Mouse (Mus musculus) forebrain, embryonic 11.5 days (tissue): ENCODE data around the gene Sqstm1. TPM values are rescaled to one million over a fixed set of nuclear protein-coding genes. Genes with fewer than 3 reads are reported as not detected.

Source experiments
- ATAC-seq: fragments of 200-750 bp; cut with Nextera tagmentation; replicated peaks from 2 replicates; pipeline ENCODE4 v1.8.0; 2017; ENCODE audit warnings: moderate TSS enrichment; ENCODE audit not compliant: low FRiP score
- DNase-seq: peaks from one replicate; pipeline ENCODE4 v3.0.0-alpha.2; 2017; ENCODE audit warnings: low spot score
- H3K27ac ChIP-seq: fragments of 300-500 bp; sonication (generic); 2 replicates; pipeline ENCODE4 v1.5.1; 2014; ENCODE audit warnings: low read depth, low read length
- H3K27me3 ChIP-seq: fragments of 300-500 bp; sonication (generic); 2 replicates; pipeline ENCODE4 v1.6.1; 2014; ENCODE audit warnings: mild to moderate bottlenecking, low read length, mixed read lengths; ENCODE audit not compliant: control insufficient read depth, insufficient read depth
- H3K36me3 ChIP-seq: fragments of 300-500 bp; sonication (generic); 2 replicates; pipeline ENCODE4 v1.6.1; 2014; ENCODE audit warnings: mild to moderate bottlenecking, low read length, moderate library complexity, mixed read lengths; ENCODE audit not compliant: control insufficient read depth, insufficient read depth
- H3K4me1 ChIP-seq: fragments of 300-500 bp; sonication (generic); replicated peaks from 2 replicates; pipeline ENCODE4 v1.6.1; 2014; ENCODE audit warnings: low read length, mixed read lengths; ENCODE audit not compliant: control insufficient read depth, insufficient read depth
- H3K4me2 ChIP-seq: fragments of 300-500 bp; sonication (generic); 2 replicates; pipeline ENCODE4 v1.6.1; 2014; ENCODE audit warnings: low read depth, mild to moderate bottlenecking, low read length, moderate library complexity, mixed read lengths; ENCODE audit not compliant: severe bottlenecking
- H3K4me3 ChIP-seq: fragments of 300-500 bp; sonication (generic); 2 replicates; pipeline ENCODE4 v1.5.1; 2014; ENCODE audit warnings: low read depth, low read length
- H3K9ac ChIP-seq: fragments of 300-500 bp; sonication (generic); 2 replicates; pipeline ENCODE4 v1.6.1; 2014; ENCODE audit warnings: low read length
- H3K9me3 ChIP-seq: fragments of 300-500 bp; sonication (generic); 2 replicates; pipeline ENCODE4 v1.6.1; 2016; ENCODE audit warnings: low read length, mixed read lengths; ENCODE audit not compliant: control insufficient read depth
- WGBS: fragments of 180-500 bp; shearing (Covaris S2); extraction: QIAGEN DNeasy Blood & Tissue Kit; methylation state at CpG from one replicate; pipeline ENCODE4 v1.1.7; 2014; 5-methylcytosine and 5-hydroxymethylcytosine counted together
- polyA plus RNA-seq: library from polyadenylated mRNA; unstranded; fragments of >200 nt; fragmentation: Nextera tagmentation; extraction: Ambion mirVana; gene quantifications from 2 replicates; pipeline ENCODE4 v1.2.1, GENCODE M21; 2014

Sqstm1 gene
- polyA plus RNA-seq, 1 experiment from 2014 or later = 148 TPM

DNA sequence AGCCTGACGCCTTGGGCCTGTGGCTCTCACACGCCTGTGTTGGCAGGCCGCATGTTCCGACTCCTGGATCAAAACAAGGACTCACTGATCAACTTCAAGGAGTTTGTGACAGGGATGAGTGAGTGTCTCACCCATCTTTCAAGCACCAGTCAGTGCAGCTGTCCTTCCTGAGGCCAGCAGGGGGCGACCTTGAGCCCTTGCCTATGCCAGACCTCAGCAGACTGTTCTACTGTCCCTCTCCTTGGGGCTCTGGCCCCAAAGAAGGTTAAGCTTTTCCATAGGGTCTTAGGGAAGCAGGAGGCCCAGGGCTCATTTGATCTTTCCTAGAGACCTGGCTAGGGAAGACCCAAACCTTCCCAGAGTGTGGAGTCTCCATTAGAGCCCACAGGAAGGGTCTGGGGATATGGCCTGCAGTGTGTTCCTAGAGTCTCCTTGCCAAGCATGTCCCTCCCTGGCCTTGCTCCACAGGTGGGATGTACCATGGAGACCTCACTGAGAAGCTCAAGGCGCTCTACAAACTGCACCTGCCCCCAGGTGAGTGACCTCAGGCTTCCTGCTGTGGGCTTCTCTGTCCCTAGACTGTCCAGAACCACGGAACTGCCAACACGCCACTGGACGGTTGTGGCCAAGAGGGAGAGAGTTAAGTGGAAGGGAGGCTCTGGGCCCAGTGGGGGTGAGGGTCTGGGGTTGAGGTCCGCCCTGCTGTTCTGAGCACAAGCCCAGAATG is 48.9 kb downstream of the Sqstm1 start:
- no peaks in the 10 kb centered on the region for H3K4me1 ChIP-seq
- no peaks in the 10 kb centered on the region for H3K9me3 ChIP-seq
- DNase-seq (peak; percentile 82), ATAC-seq (0 out of 2 replicates have a peak, but pooled peaks have one; percentile 36)
- 68% methylated on average over 10 of the region's 10 CpGs for WGBS
- no peak overlapping the region for H3K9ac ChIP-seq
- no peak overlapping the region for H3K4me2 ChIP-seq
- H3K4me3 ChIP-seq = no peak overlapping the region
- peaks cover 1% of the 10 kb centered on the region; the same call in 1 of the 2 replicates for H3K36me3 ChIP-seq
- no peaks in the 10 kb centered on the region for H3K27me3 ChIP-seq
- no peak overlapping the region for H3K27ac ChIP-seq

DNA sequence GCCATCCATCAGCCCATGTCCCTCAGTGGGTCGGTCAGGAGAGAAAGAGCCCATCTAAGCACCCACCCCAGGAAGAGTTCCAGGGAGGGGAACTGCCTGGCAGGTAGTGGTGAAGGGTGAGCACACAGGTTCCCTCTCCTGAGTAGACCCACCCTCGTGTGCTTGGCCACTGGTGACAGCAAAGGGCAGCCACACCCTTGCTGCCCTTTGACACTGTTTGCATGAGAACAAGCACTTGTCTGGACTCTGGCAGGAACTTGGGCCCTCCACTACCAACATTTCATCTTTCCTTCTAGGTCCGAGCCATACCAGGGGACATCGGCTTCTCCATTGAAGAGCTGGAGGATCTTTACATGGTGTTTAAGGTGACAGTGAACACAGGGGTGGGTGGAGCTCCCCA is 51.3 kb downstream of the Sqstm1 start:
- no peaks in the 10 kb centered on the region for H3K27me3 ChIP-seq
- H3K4me3 ChIP-seq = no peak overlapping the region
- no peak overlapping the region for H3K9ac ChIP-seq
- H3K4me1 ChIP-seq = no peaks in the 10 kb centered on the region
- H3K36me3 ChIP-seq = peaks cover 3% of the 10 kb centered on the region; the same call in 1 of the 2 replicates
- H3K9me3 ChIP-seq = no peaks in the 10 kb centered on the region
- H3K27ac ChIP-seq = no peak overlapping the region
- H3K4me2 ChIP-seq = no peak overlapping the region
- ATAC-seq (no peak), DNase-seq (no peak)
- WGBS = 88% methylated on average over 4 of the region's 4 CpGs

DNA sequence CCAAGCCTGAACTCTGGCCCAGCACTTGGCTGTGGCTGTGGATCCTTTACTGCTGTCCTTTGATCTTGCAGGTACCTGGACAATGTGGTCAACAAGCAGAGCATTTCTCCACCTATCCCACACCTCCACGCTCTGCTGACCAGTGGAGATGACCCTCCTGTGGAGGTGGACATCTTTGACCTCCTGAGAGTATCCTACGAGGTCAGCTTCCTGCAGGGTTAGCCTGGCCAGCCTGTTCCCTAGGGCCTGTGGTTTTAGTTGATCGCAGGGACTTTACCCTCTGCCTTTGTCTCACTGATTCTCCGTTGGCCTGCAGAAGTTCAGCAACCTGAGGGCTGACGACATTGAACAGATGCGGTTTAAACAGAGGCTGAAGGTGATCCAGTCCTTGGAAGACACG is 52.3 kb downstream of the Sqstm1 start:
- H3K27me3 ChIP-seq = no peaks in the 10 kb centered on the region
- no peak overlapping the region for H3K27ac ChIP-seq
- H3K4me1 ChIP-seq = no peaks in the 10 kb centered on the region
- ATAC-seq (no peak), DNase-seq (no peak)
- no peaks in the 10 kb centered on the region for H3K9me3 ChIP-seq
- H3K4me2 ChIP-seq = no peak overlapping the region
- H3K9ac ChIP-seq = no peak overlapping the region
- no peak overlapping the region for H3K4me3 ChIP-seq
- 93% methylated on average over 7 of the region's 7 CpGs for WGBS
- H3K36me3 ChIP-seq = peaks cover 3% of the 10 kb centered on the region; the same call in 1 of the 2 replicates

DNA sequence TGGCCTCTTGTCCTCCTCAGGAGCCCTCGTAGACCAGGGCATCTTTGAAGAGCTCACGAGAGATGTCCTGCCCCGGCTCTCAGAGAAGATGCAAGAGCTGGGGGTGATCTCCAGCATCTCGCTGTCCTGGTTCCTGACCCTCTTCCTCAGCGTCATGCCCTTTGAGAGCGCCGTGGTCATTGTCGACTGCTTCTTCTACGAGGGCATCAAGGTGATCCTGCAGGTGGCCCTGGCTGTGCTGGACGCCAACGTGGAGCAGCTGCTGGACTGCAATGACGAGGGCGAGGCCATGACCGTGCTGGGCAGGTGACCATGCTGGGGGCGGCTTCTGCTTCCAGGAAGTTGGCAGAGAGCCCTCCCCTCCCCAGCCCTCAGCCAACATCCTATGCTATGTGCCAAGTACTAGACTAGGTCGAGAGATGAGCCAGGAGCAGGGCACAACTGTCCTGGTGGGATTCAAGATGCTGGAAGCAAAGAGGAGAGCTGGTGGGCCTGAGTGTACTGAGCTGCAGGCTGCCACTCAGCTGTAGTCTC is 53.8 kb downstream of the Sqstm1 start:
- Histone ChIP-seq H3K4me3 (no peak overlapping the region), H3K4me1 (no peaks in the 10 kb centered on the region), H3K9ac (no peak overlapping the region), H3K36me3 (peaks cover 7% of the 10 kb centered on the region; the same call in 1 of the 2 replicates), H3K27me3 (no peaks in the 10 kb centered on the region), H3K27ac (no peak overlapping the region), H3K4me2 (no peak overlapping the region), H3K9me3 (no peaks in the 10 kb centered on the region)
- ATAC-seq = no peak
- WGBS = 95% methylated on average over 16 of the region's 16 CpGs
- DNase-seq = no peak

DNA sequence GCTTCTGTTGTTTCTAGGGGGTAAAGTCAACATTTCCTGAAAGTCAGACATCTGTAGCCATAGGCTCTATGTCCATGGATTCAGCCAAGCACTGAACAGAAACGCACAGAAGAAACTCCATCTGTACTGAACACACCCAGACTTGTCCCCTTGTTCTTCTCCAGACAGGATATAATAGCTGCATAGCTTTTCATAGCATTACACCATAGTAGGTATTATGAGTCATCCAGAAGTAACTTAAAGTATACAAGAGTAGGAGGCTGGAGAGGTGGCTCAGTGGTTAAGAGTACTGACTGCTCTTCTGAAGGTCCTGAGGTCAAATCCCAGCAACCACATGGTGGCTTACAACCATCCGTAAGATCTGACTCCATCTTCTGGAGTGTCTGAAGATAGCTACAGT is 54.8 kb downstream of the Sqstm1 start:
- H3K4me2 ChIP-seq = no peak overlapping the region
- H3K27ac ChIP-seq = no peak overlapping the region
- H3K36me3 ChIP-seq = peaks cover 11% of the 10 kb centered on the region; the same call in 1 of the 2 replicates
- no peaks in the 10 kb centered on the region for H3K4me1 ChIP-seq
- no peaks in the 10 kb centered on the region for H3K9me3 ChIP-seq
- WGBS = 90% methylated on average over 2 of the region's 2 CpGs
- H3K27me3 ChIP-seq = no peaks in the 10 kb centered on the region
- no peak for ATAC-seq
- H3K4me3 ChIP-seq = no peak overlapping the region
- H3K9ac ChIP-seq = no peak overlapping the region
- no peak for DNase-seq

DNA sequence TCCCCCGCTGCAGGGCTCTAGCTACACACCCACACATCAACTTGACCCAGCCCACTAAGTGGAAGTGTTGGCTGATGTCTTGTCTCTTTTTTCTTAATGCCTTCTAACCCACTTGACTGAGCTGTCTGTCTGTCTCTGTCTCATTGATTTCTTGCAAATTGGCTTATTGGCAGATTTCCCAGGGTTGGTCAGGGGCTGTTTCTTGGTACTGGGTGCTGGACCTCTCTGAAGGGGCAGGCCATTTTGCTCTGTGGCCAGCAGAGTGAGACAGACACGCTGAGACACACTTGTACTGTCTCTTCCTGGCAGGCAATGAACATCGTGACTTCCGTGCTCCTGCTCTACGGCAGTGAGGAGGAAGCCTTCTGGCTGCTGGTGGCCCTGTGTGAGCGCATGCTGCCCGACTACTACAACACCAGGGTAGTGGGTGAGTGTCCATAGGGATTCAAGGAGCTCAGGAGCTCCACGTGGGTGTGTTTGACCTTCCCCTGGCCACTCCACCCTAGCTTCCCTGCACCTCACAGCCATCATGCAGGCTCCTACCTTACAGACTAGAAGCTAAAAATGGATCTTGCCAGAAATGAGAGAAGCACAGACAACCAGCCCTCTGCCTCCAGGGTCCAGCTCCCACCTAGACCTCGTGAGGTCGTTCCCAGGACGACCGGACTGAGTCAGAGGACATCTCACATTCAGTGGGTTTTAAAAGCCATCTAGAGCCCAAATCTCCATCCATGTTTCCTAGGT is 55.7 kb downstream of the Sqstm1 start:
- DNase-seq (no peak), ATAC-seq (no peak)
- Histone ChIP-seq H3K4me1 (no peaks in the 10 kb centered on the region), H3K4me2 (no peak overlapping the region), H3K36me3 (peaks cover 11% of the 10 kb centered on the region; the same call in 1 of the 2 replicates), H3K4me3 (no peak overlapping the region), H3K9me3 (no peaks in the 10 kb centered on the region), H3K27ac (no peak overlapping the region), H3K27me3 (no peaks in the 10 kb centered on the region), H3K9ac (no peak overlapping the region)
- WGBS = 88% methylated on average over 12 of the region's 12 CpGs

DNA sequence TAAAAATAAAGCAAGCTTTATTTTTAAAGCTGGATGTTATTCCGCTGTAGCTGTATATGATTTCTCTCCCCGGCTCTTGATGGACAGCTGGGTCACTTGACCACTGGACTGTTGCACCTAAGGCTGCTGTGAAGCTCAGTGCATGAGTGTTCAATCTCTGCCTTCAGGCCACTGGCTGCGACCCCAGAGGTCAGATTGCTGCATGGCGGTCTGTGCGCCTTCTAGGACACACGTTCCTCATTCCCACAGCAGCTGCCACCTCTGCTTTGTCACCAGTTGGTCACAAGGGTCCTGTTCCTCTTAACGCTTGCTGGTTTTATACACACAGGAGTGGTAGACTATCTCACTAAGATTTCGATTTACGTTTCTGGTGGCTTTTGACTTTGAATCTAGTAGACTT is 56.5 kb downstream of the Sqstm1 start:
- DNase-seq (no peak), ATAC-seq (no peak)
- Histone ChIP-seq H3K4me1 (no peaks in the 10 kb centered on the region), H3K4me2 (no peak overlapping the region), H3K27me3 (no peaks in the 10 kb centered on the region), H3K27ac (no peak overlapping the region), H3K9ac (no peak overlapping the region), H3K4me3 (no peak overlapping the region), H3K9me3 (no peaks in the 10 kb centered on the region), H3K36me3 (peaks cover 13% of the 10 kb centered on the region; the same call in 1 of the 2 replicates)
- 77% methylated on average over 9 of the region's 9 CpGs for WGBS

DNA sequence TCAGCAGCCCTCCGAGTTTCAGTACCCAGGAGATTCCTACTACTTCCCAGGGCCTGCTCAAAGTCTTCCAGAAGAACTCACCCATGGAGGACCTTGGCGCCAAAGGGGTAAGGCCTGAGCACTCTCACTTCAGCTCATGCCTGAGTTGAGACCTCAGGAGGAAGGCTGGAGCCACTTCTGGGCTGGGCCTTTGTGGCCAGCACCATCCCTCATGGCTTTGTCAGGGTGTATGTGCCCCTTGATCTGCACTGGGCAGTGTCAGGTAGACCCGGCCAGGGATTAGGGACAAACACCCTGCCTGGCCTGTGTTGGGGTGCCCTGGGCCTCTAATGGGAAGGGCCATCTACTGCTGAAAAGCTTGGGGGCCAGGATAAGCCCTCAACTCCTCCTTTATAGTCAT is 59.3 kb downstream of the Sqstm1 start:
- Histone ChIP-seq H3K27me3 (no peaks in the 10 kb centered on the region), H3K4me3 (no peak overlapping the region), H3K4me1 (no peaks in the 10 kb centered on the region), H3K9me3 (no peaks in the 10 kb centered on the region), H3K4me2 (no peak overlapping the region), H3K27ac (no peak overlapping the region), H3K36me3 (peaks cover 10% of the 10 kb centered on the region; the same call in 1 of the 2 replicates), H3K9ac (no peak overlapping the region)
- DNase-seq (no peak), ATAC-seq (no peak)
- 90% methylated on average over 3 of the region's 3 CpGs for WGBS
